Mouse (Mus musculus) lung, postnatal 0 days (tissue): ENCODE data around the gene 2310022B05Rik. TPM values are rescaled to one million over a fixed set of nuclear protein-coding genes. Genes with fewer than 3 reads are reported as not detected.

Source experiments
- ATAC-seq: fragments of 200-750 bp; cut with Nextera tagmentation; 2 replicates; pipeline ENCODE4 v1.8.0; 2017; ENCODE audit warnings: moderate library complexity
- DNase-seq: peaks from one replicate; pipeline ENCODE4 v3.0.0-alpha.2; 2016; ENCODE audit warnings: low spot score
- H3K27ac ChIP-seq: fragments of 300-500 bp; sonication (generic); 2 replicates; pipeline ENCODE4 v1.5.1; 2014; ENCODE audit warnings: antibody characterized with exemption, mild to moderate bottlenecking, low read length, mixed read lengths
- H3K27me3 ChIP-seq: fragments of 300-500 bp; sonication (generic); replicated peaks from 2 replicates; pipeline ENCODE4 v1.6.1; 2014; ENCODE audit warnings: low read length, mixed read lengths; ENCODE audit not compliant: insufficient read depth
- H3K36me3 ChIP-seq: fragments of 300-500 bp; sonication (generic); 2 replicates; pipeline ENCODE4 v1.6.1; 2014; ENCODE audit warnings: low read length, mixed read lengths; ENCODE audit not compliant: insufficient read depth
- H3K4me1 ChIP-seq: fragments of 300-500 bp; sonication (generic); 2 replicates; pipeline ENCODE4 v1.6.1; 2014; ENCODE audit warnings: antibody characterized with exemption, low read depth, low read length, mixed read lengths; ENCODE audit not compliant: insufficient read depth
- H3K4me2 ChIP-seq: fragments of 300-500 bp; sonication (generic); replicated peaks from 2 replicates; pipeline ENCODE4 v1.6.1; 2014; ENCODE audit warnings: low read depth, mild to moderate bottlenecking, low read length, moderate library complexity, mixed read lengths
- H3K4me3 ChIP-seq: fragments of 300-500 bp; sonication (generic); 2 replicates; pipeline ENCODE4 v1.5.1; 2014; ENCODE audit warnings: low read depth, low read length
- H3K9ac ChIP-seq: fragments of 300-500 bp; sonication (generic); replicated peaks from 2 replicates; pipeline ENCODE4 v1.6.1; 2014; ENCODE audit warnings: low read depth, mild to moderate bottlenecking
- H3K9me3 ChIP-seq: fragments of 300-500 bp; sonication (generic); 2 replicates; pipeline ENCODE4 v1.6.1; 2016; ENCODE audit warnings: low read length, mixed read lengths
- CTCF ChIP-seq: IDR thresholded peaks from 2 replicates; pipeline ENCODE4 v1.5.1; 2016; ENCODE audit warnings: antibody characterized with exemption, mild to moderate bottlenecking
- EP300 ChIP-seq: IDR thresholded peaks from 2 replicates; pipeline ENCODE4 v1.6.1; 2016; ENCODE audit warnings: antibody characterized with exemption, mild to moderate bottlenecking, control low read depth
- WGBS: fragments of 180-500 bp; shearing (Covaris S2); extraction: QIAGEN DNeasy Blood & Tissue Kit; methylation state at CpG from one replicate; pipeline ENCODE4 v1.1.7; 2014; 5-methylcytosine and 5-hydroxymethylcytosine counted together
- polyA plus RNA-seq: library from polyadenylated mRNA; unstranded; fragments of >200 nt; fragmentation: Nextera tagmentation; extraction: Ambion mirVana; gene quantifications from 2 replicates; pipeline ENCODE4 v1.2.1, GENCODE M21; 2015

2310022B05Rik gene
- polyA plus RNA-seq, 1 experiment from 2014 or later: 25.2 TPM

DNA sequence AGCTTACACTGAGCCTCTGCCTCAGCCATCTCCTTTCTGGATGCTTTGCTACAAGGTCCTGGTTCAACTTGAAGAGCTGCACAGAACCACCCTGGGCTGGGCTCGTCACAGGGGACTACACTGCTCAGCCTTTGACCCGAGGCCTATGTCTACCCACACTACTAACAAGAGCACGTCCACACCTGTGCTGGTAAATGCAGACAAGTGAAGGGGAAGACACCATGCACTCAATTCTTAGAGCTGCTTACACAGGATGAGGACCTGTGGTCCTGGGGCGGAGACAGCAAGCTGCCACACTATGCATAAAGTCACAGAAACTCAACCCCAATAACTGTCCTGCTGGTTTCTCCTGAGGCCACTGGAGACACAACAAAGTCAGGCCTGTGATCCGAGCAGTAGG lies 37.1 kb upstream of the 2310022B05Rik start:
- 87% methylated on average over 5 of the region's 5 CpGs for WGBS
- TF ChIP-seq EP300 (no peak), CTCF (no peak)
- Histone ChIP-seq H3K27ac (no peak overlapping the region), H3K9me3 (no peaks in the 10 kb centered on the region), H3K4me1 (no peaks in the 10 kb centered on the region), H3K4me2 (no peak overlapping the region), H3K36me3 (no peaks in the 10 kb centered on the region), H3K9ac (no peak overlapping the region), H3K4me3 (no peak overlapping the region), H3K27me3 (no peaks in the 10 kb centered on the region)
- DNase-seq (no peak), ATAC-seq (no peak)

DNA sequence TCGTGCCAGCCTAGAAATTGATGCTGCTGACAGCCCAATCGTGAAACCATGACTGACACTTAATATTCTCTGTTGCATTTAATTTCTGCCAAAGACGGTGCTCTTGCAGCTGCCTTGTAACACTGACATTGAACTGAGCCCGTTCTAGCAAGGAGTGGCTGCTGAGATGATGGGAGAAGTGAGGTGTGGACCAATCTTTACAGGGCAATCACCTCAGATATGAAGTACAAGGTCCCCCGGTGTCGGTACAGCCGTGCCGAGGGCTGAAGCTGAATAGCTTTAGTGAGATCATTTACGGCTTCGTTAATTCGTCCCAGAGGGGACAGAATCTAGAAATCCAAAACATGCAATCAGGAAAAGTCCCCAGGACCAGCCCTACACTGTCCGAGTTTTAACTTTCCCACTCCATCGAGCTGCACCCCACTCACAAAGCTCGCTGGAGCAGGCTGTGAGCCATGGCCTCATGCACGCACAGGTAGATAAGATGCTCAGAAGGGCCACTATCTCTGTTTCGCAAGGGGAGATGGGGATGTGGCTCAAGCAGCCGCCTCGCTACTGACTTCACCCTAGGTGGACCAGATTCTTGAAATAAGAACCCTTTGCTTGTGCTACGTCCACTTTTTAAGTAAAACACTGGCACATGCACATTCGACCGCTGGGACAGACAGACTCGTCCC lies 32.4 kb upstream of the 2310022B05Rik start:
- TF ChIP-seq EP300 (no peak), CTCF (no peak)
- Histone ChIP-seq H3K27me3 (no peaks in the 10 kb centered on the region), H3K9ac (no peak overlapping the region), H3K4me1 (no peaks in the 10 kb centered on the region), H3K36me3 (no peaks in the 10 kb centered on the region), H3K4me3 (no peak overlapping the region), H3K9me3 (no peaks in the 10 kb centered on the region), H3K4me2 (no peak overlapping the region), H3K27ac (no peak overlapping the region)
- DNase-seq (no peak), ATAC-seq (no peak)
- 91% methylated on average over 22 of the region's 22 CpGs for WGBS

- Histone ChIP-seq H3K36me3 (no peaks in the 10 kb centered on the region), H3K4me3 (no peak overlapping the region), H3K27me3 (no peaks in the 10 kb centered on the region), H3K9ac (no peak overlapping the region), H3K27ac (0 out of 2 replicates have a peak overlapping the region, but pooled peaks have one; percentile 76), H3K4me2 (no peak overlapping the region), H3K9me3 (no peaks in the 10 kb centered on the region), H3K4me1 (no peaks in the 10 kb centered on the region)
- TF ChIP-seq CTCF: no peak
- TF ChIP-seq EP300: peak; percentile 99
- WGBS: 63% methylated on average over 4 of the region's 4 CpGs
- DNase-seq (peak; percentile 92), ATAC-seq (peak; percentile 96)
These were observed 28.5 kb upstream of the 2310022B05Rik start for GRCm38 (mm10) chr8:124691706-124692105.

DNA sequence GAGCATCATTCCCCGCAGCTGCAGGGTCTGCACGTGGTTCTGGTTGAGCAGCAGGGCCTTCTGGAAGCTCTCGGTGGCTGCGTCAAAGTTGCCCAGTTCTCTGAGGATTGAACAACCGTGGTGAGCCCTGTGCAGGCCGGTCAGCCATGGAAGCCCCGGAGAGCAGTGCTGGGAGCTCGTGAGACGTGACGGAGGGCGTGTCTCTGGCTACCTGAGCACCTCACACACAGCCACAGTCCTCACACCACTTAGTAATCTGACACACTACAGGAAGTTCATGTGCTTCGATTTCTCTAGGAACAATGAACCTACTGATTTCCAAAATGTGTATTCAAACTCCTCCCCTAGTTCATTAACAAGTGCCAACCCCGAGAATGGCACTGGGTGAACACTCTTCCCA lies 25.7 kb upstream of the 2310022B05Rik start:
- H3K27me3 ChIP-seq: no peaks in the 10 kb centered on the region
- no peak overlapping the region for H3K9ac ChIP-seq
- 62% methylated on average over 13 of the region's 13 CpGs for WGBS
- H3K4me2 ChIP-seq: no peak overlapping the region
- ATAC-seq (no peak), DNase-seq (peak; percentile 56)
- no peak for TF ChIP-seq EP300
- no peak for TF ChIP-seq CTCF
- H3K27ac ChIP-seq: no peak overlapping the region
- no peaks in the 10 kb centered on the region for H3K36me3 ChIP-seq
- H3K4me1 ChIP-seq: no peaks in the 10 kb centered on the region
- no peaks in the 10 kb centered on the region for H3K9me3 ChIP-seq
- H3K4me3 ChIP-seq: no peak overlapping the region

GRCm38 (mm10) chr8:124682218-124682617 lies 19.0 kb upstream of the 2310022B05Rik start:
- H3K27me3 ChIP-seq: no peaks in the 10 kb centered on the region
- no peak overlapping the region for H3K4me3 ChIP-seq
- TF ChIP-seq CTCF (no peak), EP300 (no peak)
- ATAC-seq: no peak
- no peak overlapping the region for H3K4me2 ChIP-seq
- no peaks in the 10 kb centered on the region for H3K4me1 ChIP-seq
- H3K9me3 ChIP-seq: no peaks in the 10 kb centered on the region
- no peak for DNase-seq
- WGBS: 83% methylated on average over 10 of the region's 10 CpGs
- H3K36me3 ChIP-seq: no peaks in the 10 kb centered on the region
- H3K9ac ChIP-seq: no peak overlapping the region
- peak overlapping the region; percentile 38; the same call in 1 of the 2 replicates for H3K27ac ChIP-seq

- ATAC-seq (peak; percentile 82), DNase-seq (peak; percentile 60)
- Histone ChIP-seq H3K4me1 (no peaks in the 10 kb centered on the region), H3K36me3 (no peaks in the 10 kb centered on the region), H3K9me3 (no peaks in the 10 kb centered on the region), H3K9ac (no peak overlapping the region), H3K27me3 (no peaks in the 10 kb centered on the region), H3K4me3 (no peak overlapping the region), H3K4me2 (no peak overlapping the region), H3K27ac (peak overlapping the region; percentile 38; the same call in 1 of the 2 replicates)
- 51% methylated on average over 10 of the region's 10 CpGs for whole genome bisulfite sequencing
- TF ChIP-seq EP300 (no peak), CTCF (peak; percentile 56)
These were observed 18.6 kb upstream of the 2310022B05Rik start for GRCm38 (mm10) chr8:124681792-124682157.
